8 mouse cellular contexts compared by ENCODE assay signal in genomic region chr2:13413520-13414178, GRCm38 (mm10).
DNase-seq lines count a peak whose midpoint lies in the region; ATAC-seq and TF ChIP-seq lines count a peak whose summit lies in the region.

No protein-coding gene starts in this region.

- H3K36me3 ChIP-seq in neural tube, embryonic 11.5 days (ENCODE audit: control insufficient read depth, insufficient read depth, low read length): no peaks in the 10 kb centered on the region
- no peaks in the 10 kb centered on the region for H3K36me3 ChIP-seq in embryonic facial prominence, embryonic 12.5 days
- H3K36me3 ChIP-seq in limb, embryonic 14.5 days (ENCODE audit: control insufficient read depth, insufficient read depth, low read length): no peaks in the 10 kb centered on the region

- H3K9ac ChIP-seq in neural tube, embryonic 11.5 days (ENCODE audit: low read length): no peak overlapping the region
- no peak overlapping the region for H3K9ac ChIP-seq in embryonic facial prominence, embryonic 12.5 days
- H3K9ac ChIP-seq in limb, embryonic 14.5 days (ENCODE audit: low read depth, low read length, severe bottlenecking): no peak overlapping the region

- peak; percentile 22 for DNase-seq in neural tube, embryonic 11.5 days (ENCODE audit: low spot score)
- no peak for DNase-seq in neural tube, embryonic 10.5 days (ENCODE audit: extremely low spot score, low spot score)
- peak; percentile 64 for DNase-seq in heart, postnatal 4 days
- DNase-seq in limb, embryonic 14.5 days (ENCODE audit: low spot score): peak; percentile 61
- DNase-seq in monocyte, adult 2 months (ENCODE audit: low read depth in 1 of 2, low spot score in 2 of 2): peak; percentile 77 to 91
- DNase-seq in thymus, postnatal 4 days: peak; percentile 72
- no peak for DNase-seq in right cerebral cortex, postnatal 4 days

- H3K9me3 ChIP-seq in neural tube, embryonic 11.5 days (ENCODE audit: control insufficient read depth, low read length): no peaks in the 10 kb centered on the region
- H3K9me3 ChIP-seq in embryonic facial prominence, embryonic 12.5 days: no peaks in the 10 kb centered on the region
- no peaks in the 10 kb centered on the region for H3K9me3 ChIP-seq in limb, embryonic 14.5 days (ENCODE audit: control insufficient read depth, low read length)

- H3K4me2 ChIP-seq in neural tube, embryonic 11.5 days (ENCODE audit: low read depth): no peak overlapping the region
- no peak overlapping the region for H3K4me2 ChIP-seq in embryonic facial prominence, embryonic 12.5 days (replicated peaks)
- H3K4me2 ChIP-seq in limb, embryonic 14.5 days (replicated peaks; ENCODE audit: low read depth, low read length, severe bottlenecking): no peak overlapping the region

- WGBS in neural tube, embryonic 11.5 days: 61% methylated on average over 4 of the region's 4 CpGs
- WGBS in embryonic facial prominence, embryonic 12.5 days: 39% methylated on average over 4 of the region's 4 CpGs
- 44% methylated on average over 4 of the region's 4 CpGs for WGBS in limb, embryonic 14.5 days

- TF ChIP-seq POLR2A in limb, embryonic 14.5 days (IDR thresholded peaks at IDR 0.05; ENCODE audit: borderline replicate concordance, extremely low read depth, insufficient read depth, insufficient read length): no peak

- no peak overlapping the region for H3K4me3 ChIP-seq in neural tube, embryonic 11.5 days (ENCODE audit: low read depth, low read length)
- no peak overlapping the region for H3K4me3 ChIP-seq in embryonic facial prominence, embryonic 12.5 days
- H3K4me3 ChIP-seq in limb, embryonic 14.5 days (replicated peaks; ENCODE audit: low read length): no peak overlapping the region

- peak; percentile 25; the same call in 1 of the 2 replicates for ATAC-seq in neural tube, embryonic 11.5 days (ENCODE audit: insufficient read depth, low FRiP score, low TSS enrichment)
- 0 out of 2 replicates have a peak, but pooled peaks have one; percentile 56 for ATAC-seq in embryonic facial prominence, embryonic 12.5 days (ENCODE audit: insufficient number of reproducible peaks, insufficient read depth, low FRiP score, low TSS enrichment)
- no peak for ATAC-seq in limb, embryonic 14.5 days (ENCODE audit: low FRiP score, low read depth)

- H3K27me3 ChIP-seq in neural tube, embryonic 11.5 days (ENCODE audit: control insufficient read depth, insufficient read depth, low read length): no peaks in the 10 kb centered on the region
- H3K27me3 ChIP-seq in embryonic facial prominence, embryonic 12.5 days: no peaks in the 10 kb centered on the region
- no peaks in the 10 kb centered on the region for H3K27me3 ChIP-seq in limb, embryonic 14.5 days (ENCODE audit: control insufficient read depth, insufficient read depth, low read length)

- H3K27ac ChIP-seq in neural tube, embryonic 11.5 days (ENCODE audit: low read depth, low read length): no peak overlapping the region
- 0 out of 2 replicates have a peak overlapping the region, but pooled peaks have one; percentile 51 for H3K27ac ChIP-seq in embryonic facial prominence, embryonic 12.5 days
- peak overlapping the region; percentile 33; the same call in 1 of the 2 replicates for H3K27ac ChIP-seq in limb, embryonic 14.5 days (replicated peaks; ENCODE audit: low read depth, low read length)

- no peaks in the 10 kb centered on the region for H3K4me1 ChIP-seq in neural tube, embryonic 11.5 days (ENCODE audit: control insufficient read depth, insufficient read depth, low read length)
- H3K4me1 ChIP-seq in embryonic facial prominence, embryonic 12.5 days: peaks cover 4% of the 10 kb centered on the region; the same call in 1 of the 2 replicates
- peaks cover 8% of the 10 kb centered on the region for H3K4me1 ChIP-seq in limb, embryonic 14.5 days (ENCODE audit: control insufficient read depth, insufficient read depth, low read length)

Comparison
In these comparisons a context has a peak if more than half of its experiments do, and no peak if none do; other contexts are left out.
1. DNase-seq: peak in neural tube, embryonic 11.5 days (single experiment), heart, postnatal 4 days (single experiment), limb, embryonic 14.5 days (single experiment), monocyte, adult 2 months (2 of 2) and thymus, postnatal 4 days (single experiment); none in neural tube, embryonic 10.5 days (single experiment) and right cerebral cortex, postnatal 4 days (single experiment).